Mouse (Mus musculus): ENCODE results near the gene Mrps36. TPM values are rescaled to one million over a fixed set of nuclear protein-coding genes. Genes with fewer than 3 reads are reported as not detected.

The Mrps36 gene
- polyA plus RNA-seq, 1 experiment from 2014 or later: 166 TPM

- TF ChIP-seq CTCF (IDR thresholded peaks at IDR 0.05; ENCODE audit: low read depth): no peak
- no peak for DNase-seq
- H3K4me2 ChIP-seq: no peak overlapping the region
- no peaks in the 10 kb centered on the region for H3K4me1 ChIP-seq (ENCODE audit: insufficient read depth)
- H3K9ac ChIP-seq: no peak overlapping the region
- no peaks in the 10 kb centered on the region for H3K27me3 ChIP-seq (ENCODE audit: insufficient read depth, low read length)
- 69% methylated on average over 6 of the region's 6 CpGs for WGBS
- no peak for ATAC-seq (ENCODE audit: insufficient read depth)
- H3K4me3 ChIP-seq (ENCODE audit: low read depth, low read length): no peak overlapping the region
- H3K9me3 ChIP-seq (ENCODE audit: low read depth, low read length): no peaks in the 10 kb centered on the region
- no peaks in the 10 kb centered on the region for H3K36me3 ChIP-seq (ENCODE audit: insufficient read depth)
- H3K27ac ChIP-seq (ENCODE audit: low read depth): no peak overlapping the region
These were observed 8.6 kb upstream of the Mrps36 start for GRCm38 (mm10) chr13:100753011-100753410.

- Histone ChIP-seq H3K4me2 (no peak overlapping the region), H3K27ac (ENCODE audit: low read depth) (no peak overlapping the region), H3K36me3 (ENCODE audit: insufficient read depth) (no peaks in the 10 kb centered on the region), H3K9me3 (ENCODE audit: low read depth, low read length) (no peaks in the 10 kb centered on the region), H3K4me3 (ENCODE audit: low read depth, low read length) (no peak overlapping the region), H3K4me1 (ENCODE audit: insufficient read depth) (no peaks in the 10 kb centered on the region), H3K9ac (no peak overlapping the region), H3K27me3 (ENCODE audit: insufficient read depth, low read length) (no peaks in the 10 kb centered on the region)
- DNase-seq (no peak), ATAC-seq (ENCODE audit: insufficient read depth) (no peak)
- WGBS: 79% methylated on average over 8 of the region's 8 CpGs
- no peak for TF ChIP-seq CTCF (IDR thresholded peaks at IDR 0.05; ENCODE audit: low read depth)
These were observed 8.1 kb upstream of the Mrps36 start for GRCm38 (mm10) chr13:100752529-100752928.

- WGBS: 74% methylated on average over 3 of the region's 3 CpGs
These were observed 6.9 kb upstream of the Mrps36 start for GRCm38 (mm10) chr13:100751402-100751801.

GRCm38 (mm10) chr13:100750799-100751198 is 6.3 kb upstream of the Mrps36 start:
- no peak overlapping the region for H3K27ac ChIP-seq (ENCODE audit: low read depth)
- no peaks in the 10 kb centered on the region for H3K4me1 ChIP-seq (ENCODE audit: insufficient read depth)
- no peak overlapping the region for H3K9ac ChIP-seq

More at GRCm38 (mm10) chr13:100751402-100751801, 6.9 kb upstream of the Mrps36 start:
- Histone ChIP-seq H3K36me3 (ENCODE audit: insufficient read depth) (no peaks in the 10 kb centered on the region), H3K4me3 (ENCODE audit: low read depth, low read length) (no peak overlapping the region), H3K27ac (ENCODE audit: low read depth) (no peak overlapping the region), H3K9me3 (ENCODE audit: low read depth, low read length) (no peaks in the 10 kb centered on the region), H3K9ac (no peak overlapping the region), H3K4me1 (ENCODE audit: insufficient read depth) (no peaks in the 10 kb centered on the region), H3K4me2 (no peak overlapping the region), H3K27me3 (ENCODE audit: insufficient read depth, low read length) (no peaks in the 10 kb centered on the region)
- DNase-seq (no peak), ATAC-seq (ENCODE audit: insufficient read depth) (no peak)
- no peak for TF ChIP-seq CTCF (IDR thresholded peaks at IDR 0.05; ENCODE audit: low read depth)

GRCm38 (mm10) chr13:100748638-100749037 is 4.2 kb upstream of the Mrps36 start:
- ATAC-seq (ENCODE audit: insufficient read depth) (no peak), DNase-seq (no peak)
- H3K27ac ChIP-seq (ENCODE audit: low read depth): no peak overlapping the region
- no peak for TF ChIP-seq CTCF (IDR thresholded peaks at IDR 0.05; ENCODE audit: low read depth)
- H3K9ac ChIP-seq: no peak overlapping the region
- H3K4me2 ChIP-seq: no peak overlapping the region
- no peak overlapping the region for H3K4me3 ChIP-seq (ENCODE audit: low read depth, low read length)
- no peaks in the 10 kb centered on the region for H3K36me3 ChIP-seq (ENCODE audit: insufficient read depth)
- no peaks in the 10 kb centered on the region for H3K27me3 ChIP-seq (ENCODE audit: insufficient read depth, low read length)
- WGBS: 47% methylated on average over 8 of the region's 8 CpGs
- H3K4me1 ChIP-seq (ENCODE audit: insufficient read depth): no peaks in the 10 kb centered on the region
- H3K9me3 ChIP-seq (ENCODE audit: low read depth, low read length): no peaks in the 10 kb centered on the region

More at GRCm38 (mm10) chr13:100750799-100751198, 6.3 kb upstream of the Mrps36 start:
- no peak overlapping the region for H3K4me3 ChIP-seq (ENCODE audit: low read depth, low read length)
- TF ChIP-seq CTCF (IDR thresholded peaks at IDR 0.05; ENCODE audit: low read depth): no peak
- no peaks in the 10 kb centered on the region for H3K9me3 ChIP-seq (ENCODE audit: low read depth, low read length)
- 62% methylated on average over 5 of the region's 5 CpGs for WGBS
- DNase-seq: no peak
- H3K27me3 ChIP-seq (ENCODE audit: insufficient read depth, low read length): no peaks in the 10 kb centered on the region
- H3K4me2 ChIP-seq: no peak overlapping the region
- ATAC-seq (ENCODE audit: insufficient read depth): no peak
- H3K36me3 ChIP-seq (ENCODE audit: insufficient read depth): no peaks in the 10 kb centered on the region

- TF ChIP-seq CTCF (IDR thresholded peaks at IDR 0.05; ENCODE audit: low read depth): no peak
- H3K4me1 ChIP-seq (ENCODE audit: insufficient read depth): no peaks in the 10 kb centered on the region
- no peak overlapping the region for H3K9ac ChIP-seq
- H3K27me3 ChIP-seq (ENCODE audit: insufficient read depth, low read length): no peaks in the 10 kb centered on the region
- ATAC-seq (ENCODE audit: insufficient read depth) (no peak), DNase-seq (no peak)
- H3K4me3 ChIP-seq (ENCODE audit: low read depth, low read length): no peak overlapping the region
- H3K27ac ChIP-seq (ENCODE audit: low read depth): no peak overlapping the region
- H3K36me3 ChIP-seq (ENCODE audit: insufficient read depth): no peaks in the 10 kb centered on the region
- WGBS: 73% methylated on average over 3 of the region's 3 CpGs
- H3K9me3 ChIP-seq (ENCODE audit: low read depth, low read length): no peaks in the 10 kb centered on the region
- no peak overlapping the region for H3K4me2 ChIP-seq
These were observed 1.6 kb upstream of the Mrps36 start for GRCm38 (mm10) chr13:100746090-100746489.

- H3K36me3 ChIP-seq (ENCODE audit: insufficient read depth): peaks cover 3% of the 10 kb centered on the region; the same call in 1 of the 2 replicates
- H3K4me3 ChIP-seq (ENCODE audit: low read depth, low read length): peak overlapping the region; percentile 82
- H3K9ac ChIP-seq: peak overlapping the region; percentile 76
- no peaks in the 10 kb centered on the region for H3K9me3 ChIP-seq (ENCODE audit: low read depth, low read length)
- peak; percentile 50 for ATAC-seq (ENCODE audit: insufficient read depth)
- peak overlapping the region; percentile 97 for H3K27ac ChIP-seq (ENCODE audit: low read depth)
- peak; percentile 8 for DNase-seq
- TF ChIP-seq CTCF (IDR thresholded peaks at IDR 0.05; ENCODE audit: low read depth): no peak
- H3K4me1 ChIP-seq (ENCODE audit: insufficient read depth): no peaks in the 10 kb centered on the region
- H3K27me3 ChIP-seq (ENCODE audit: insufficient read depth, low read length): no peaks in the 10 kb centered on the region
- 44% methylated on average over 11 of the region's 11 CpGs for WGBS
- peak overlapping the region; percentile 63 for H3K4me2 ChIP-seq
These were observed 968 bp downstream of the Mrps36 start for GRCm38 (mm10) chr13:100743346-100744035.

Measured in lung, embryonic 14.5 days (tissue).